Comparison of ENCODE assay signal across 9 mouse cellular contexts in the genomic region with DNA sequence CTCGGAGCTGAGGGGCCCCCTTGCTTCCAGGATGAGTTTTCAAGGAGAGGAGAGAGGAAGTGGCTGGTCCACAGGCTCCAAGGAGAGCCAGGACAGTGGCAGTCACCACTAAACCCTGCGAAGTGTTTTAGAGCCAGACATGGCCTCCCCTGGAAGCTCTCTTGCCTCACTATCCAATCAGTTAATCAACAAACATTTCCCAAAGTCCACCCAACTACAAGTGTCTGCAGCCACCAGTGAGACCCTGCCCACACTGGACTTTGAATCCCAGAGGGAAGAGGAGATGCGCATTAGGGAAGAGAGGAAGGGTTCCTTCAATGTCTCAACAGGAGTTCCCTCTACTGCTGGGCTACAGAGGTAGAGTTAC. TPM values are rescaled to one million over a fixed set of nuclear protein-coding genes. Genes with fewer than 3 reads are reported as not detected.
DNase-seq lines count a peak whose midpoint lies in the region; ATAC-seq and TF ChIP-seq lines count a peak whose summit lies in the region.
"Had no signal": no experiment of that assay in that cellular context is flagged by ENCODE, and none has a peak within 500 bp of the region (broad histone marks: within the 10 kb centered on the region; RNA-seq: fewer than 3 reads in every experiment).

No protein-coding gene starts in this region.

- H3K4me3 ChIP-seq in heart, embryonic 15.5 days: peak overlapping the region; percentile 91
- H3K4me3 ChIP-seq in bone marrow, adult 2 months (replicated peaks; ENCODE audit: control insufficient read depth, low read depth, low read length): peak overlapping the region; percentile 40
- H3K4me3 ChIP-seq in hindbrain, embryonic 14.5 days (replicated peaks; ENCODE audit: low read length): peak overlapping the region; percentile 85
- peak overlapping the region; percentile 78 for H3K4me3 ChIP-seq in midbrain, embryonic 11.5 days (ENCODE audit: low read depth, low read length)

- H3K4me1 ChIP-seq in heart, embryonic 15.5 days (replicated peaks): peaks cover 10% of the 10 kb centered on the region
- H3K4me1 ChIP-seq in bone marrow, adult 2 months (ENCODE audit: control insufficient read depth, insufficient read depth, low read length): no peaks in the 10 kb centered on the region
- peaks cover 12% of the 10 kb centered on the region; the same call in 1 of the 2 replicates for H3K4me1 ChIP-seq in hindbrain, embryonic 14.5 days (replicated peaks; ENCODE audit: control insufficient read depth, insufficient read depth, low read length)
- no peaks in the 10 kb centered on the region for H3K4me1 ChIP-seq in midbrain, embryonic 11.5 days (ENCODE audit: control insufficient read depth, insufficient read depth, low read length)

- no peak for ATAC-seq in heart, embryonic 15.5 days (replicated peaks; ENCODE audit: insufficient number of reproducible peaks, insufficient read depth, low FRiP score, low read depth)
- ATAC-seq in hindbrain, embryonic 14.5 days (ENCODE audit: low FRiP score): no peak
- peak; percentile 23; the same call in 1 of the 2 replicates for ATAC-seq in midbrain, embryonic 11.5 days (ENCODE audit: low FRiP score)

- no peak for DNase-seq in heart, postnatal 36 days
- no peak for DNase-seq in hindbrain, embryonic 14.5 days (ENCODE audit: low spot score)
- no peak for DNase-seq in midbrain, embryonic 11.5 days (ENCODE audit: low spot score, missing footprints)
- DNase-seq in layer of hippocampus, adult 9-10 months (ENCODE audit: low spot score): no peak
- no peak for DNase-seq in cerebellum, adult 11 months
- DNase-seq in layer of hippocampus, adult 8-10 months (ENCODE audit: low spot score in 2 of 2): no peak

- peak overlapping the region; percentile 89 for H3K4me2 ChIP-seq in heart, embryonic 15.5 days
- H3K4me2 ChIP-seq in hindbrain, embryonic 14.5 days (replicated peaks): peak overlapping the region; percentile 71
- peak overlapping the region; percentile 76 for H3K4me2 ChIP-seq in midbrain, embryonic 11.5 days

- 0 out of 2 replicates have a peak overlapping the region, but pooled peaks have one; percentile 85 for H3K27ac ChIP-seq in heart, embryonic 15.5 days
- H3K27ac ChIP-seq in bone marrow, adult 2 months (ENCODE audit: control insufficient read depth, insufficient read depth, low read depth, low read length, poor library complexity): no peak overlapping the region
- peak overlapping the region; percentile 85; the same call in 1 of the 2 replicates for H3K27ac ChIP-seq in hindbrain, embryonic 14.5 days
- no peak overlapping the region for H3K27ac ChIP-seq in midbrain, embryonic 11.5 days (ENCODE audit: low read depth, low read length)

- H3K9ac ChIP-seq in heart, embryonic 15.5 days: peak overlapping the region; percentile 83
- H3K9ac ChIP-seq in hindbrain, embryonic 14.5 days: peak overlapping the region; percentile 82
- H3K9ac ChIP-seq in midbrain, embryonic 11.5 days (ENCODE audit: low read length): peak overlapping the region; percentile 83; the same call in 1 of the 2 replicates

- WGBS in heart, embryonic 15.5 days: 28% methylated on average over 3 of the region's 3 CpGs
- WGBS in bone marrow, adult 2 months: 48% methylated on average over 3 of the region's 3 CpGs
- WGBS in hindbrain, embryonic 14.5 days: 10% methylated on average over 3 of the region's 3 CpGs
- WGBS in midbrain, embryonic 11.5 days: 23% methylated on average over 3 of the region's 3 CpGs

- H3K36me3 ChIP-seq in heart, embryonic 15.5 days: peaks cover 4% of the 10 kb centered on the region; the same call in 1 of the 2 replicates
- no peaks in the 10 kb centered on the region for H3K36me3 ChIP-seq in hindbrain, embryonic 14.5 days (replicated peaks; ENCODE audit: control insufficient read depth, insufficient read depth)
- H3K36me3 ChIP-seq in midbrain, embryonic 11.5 days (ENCODE audit: control insufficient read depth, insufficient read depth, low read length): no peaks in the 10 kb centered on the region
- H3K36me3 ChIP-seq: G1E had no signal

- TF ChIP-seq CTCF in bone marrow, adult 2 months (IDR thresholded peaks at IDR 0.05; ENCODE audit: control insufficient read depth, insufficient read depth, low read length): no peak

- intact Hi-C loops in heart, postnatal 36 days (cut with DNase I): loop anchor here (5.0 kb wide), 1 partner anchor 251 kb away; no protein-coding TSS in a partner anchor

- H3K27me3 ChIP-seq in heart, embryonic 15.5 days: peaks cover 10% of the 10 kb centered on the region; the same call in 1 of the 2 replicates
- peaks cover 9% of the 10 kb centered on the region; the same call in 1 of the 2 replicates for H3K27me3 ChIP-seq in hindbrain, embryonic 14.5 days (ENCODE audit: control insufficient read depth, insufficient read depth, low read length)
- peaks cover 7% of the 10 kb centered on the region for H3K27me3 ChIP-seq in midbrain, embryonic 11.5 days (ENCODE audit: control insufficient read depth, insufficient read depth, low read length)

- no peak for TF ChIP-seq POLR2A in bone marrow, adult 2 months (IDR thresholded peaks at IDR 0.05; ENCODE audit: borderline replicate concordance, control insufficient read depth, low read depth, low read length)

- no peaks in the 10 kb centered on the region for H3K9me3 ChIP-seq in heart, embryonic 15.5 days (replicated peaks)
- H3K9me3 ChIP-seq in hindbrain, embryonic 14.5 days (ENCODE audit: control insufficient read depth, low read length): peaks cover 11% of the 10 kb centered on the region; the same call in 1 of the 2 replicates
- H3K9me3 ChIP-seq in midbrain, embryonic 11.5 days (ENCODE audit: control insufficient read depth, low read length): no peaks in the 10 kb centered on the region; the same call in 1 of the 2 replicates

RNA-seq across cellular contexts. Expression of gene Cdyl2, which starts 0.8 kb away (rescaled TPM):
- polyA plus RNA-seq in heart, embryonic 15.5 days (2015; fragmentation: Nextera tagmentation; extraction: Ambion mirVana): 4.1 and 5.5 TPM in 2 replicates
- total RNA-seq in heart, postnatal 36 days (2021): 1 to 10 TPM; 3.5 to 4.5 TPM
- 1.1 and 3.1 TPM in 2 replicates for polyA plus RNA-seq in bone marrow, adult 2 months (2011; ENCODE audit: insufficient read depth, insufficient read length, low replicate concordance, missing spikeins)
- polyA plus RNA-seq in hindbrain, embryonic 14.5 days (2014; fragmentation: Nextera tagmentation; extraction: Ambion mirVana): 12.7 and 13.7 TPM in 2 replicates
- polyA plus RNA-seq in midbrain, embryonic 11.5 days (2014; fragmentation: Nextera tagmentation; extraction: Ambion mirVana): 4.3 and 4.6 TPM in 2 replicates
- total RNA-seq in layer of hippocampus, adult 8-10 months (2022): 10 to 100 TPM in 1 of 4 experiments, 1 to 10 TPM in 3; 9.2 to 10.3 (median 9.5) TPM
- total RNA-seq: G1E had no signal
- polyA plus RNA-seq: G1E had no signal

Comparison
In these comparisons a context has a peak if more than half of its experiments do, and no peak if none do; other contexts are left out.
1. H3K27ac ChIP-seq: peak in heart, embryonic 15.5 days (single experiment) and hindbrain, embryonic 14.5 days (single experiment); none in bone marrow, adult 2 months (single experiment) and midbrain, embryonic 11.5 days (single experiment).
2. H3K4me3 ChIP-seq: peak in every context shown above with its lines; median percentile 91 in heart, embryonic 15.5 days; 85 in hindbrain, embryonic 14.5 days; 78 in midbrain, embryonic 11.5 days; 40 in bone marrow, adult 2 months.
3. Peak in every context shown above with its lines, with median percentiles within 50 percentile points of each other: H3K4me2 ChIP-seq and H3K9ac ChIP-seq.